Mouse (Mus musculus) heart, embryonic 15.5 days (tissue): Measurements from ENCODE around the gene Dnal4. TPM values are rescaled to one million over a fixed set of nuclear protein-coding genes. Genes with fewer than 3 reads are reported as not detected.

Source experiments
- ATAC-seq: fragments of 200-750 bp; cut with Nextera tagmentation; replicated peaks from 2 replicates; pipeline ENCODE4 v1.8.0; 2017; ENCODE audit warnings: low read depth, moderate TSS enrichment; ENCODE audit not compliant: insufficient number of reproducible peaks, insufficient read depth, low FRiP score
- H3K27ac ChIP-seq: fragments of 300-500 bp; sonication (generic); 2 replicates; pipeline ENCODE4 v1.5.1; 2015; ENCODE audit warnings: mild to moderate bottlenecking, inconsistent platforms
- H3K27me3 ChIP-seq: fragments of 300-500 bp; sonication (generic); 2 replicates; pipeline ENCODE4 v1.6.1; 2015; ENCODE audit warnings: inconsistent platforms
- H3K36me3 ChIP-seq: fragments of 300-500 bp; sonication (generic); 2 replicates; pipeline ENCODE4 v1.6.1; 2015; ENCODE audit warnings: mild to moderate bottlenecking, inconsistent platforms
- H3K4me1 ChIP-seq: fragments of 300-500 bp; sonication (generic); replicated peaks from 2 replicates; pipeline ENCODE4 v1.6.1; 2015; ENCODE audit warnings: inconsistent platforms
- H3K4me2 ChIP-seq: fragments of 300-500 bp; sonication (generic); 2 replicates; pipeline ENCODE4 v1.6.1; 2015; ENCODE audit warnings: inconsistent platforms, mild to moderate bottlenecking, moderate library complexity
- H3K4me3 ChIP-seq: fragments of 300-500 bp; sonication (generic); 2 replicates; pipeline ENCODE4 v1.5.1; 2015; ENCODE audit warnings: mild to moderate bottlenecking, inconsistent platforms
- H3K9ac ChIP-seq: fragments of 300-500 bp; sonication (generic); 2 replicates; pipeline ENCODE4 v1.6.1; 2015; ENCODE audit warnings: mild to moderate bottlenecking, inconsistent platforms
- H3K9me3 ChIP-seq: fragments of 300-500 bp; sonication (generic); replicated peaks from 2 replicates; pipeline ENCODE4 v1.6.1; 2016; ENCODE audit warnings: inconsistent platforms
- WGBS: fragments of 180-500 bp; shearing (Covaris S2); methylation state at CpG from one replicate; pipeline ENCODE4 v1.1.7; 2015; ENCODE audit warnings: mixed read lengths; 5-methylcytosine and 5-hydroxymethylcytosine counted together
- polyA plus RNA-seq: library from polyadenylated mRNA; unstranded; fragments of >200 nt; fragmentation: Nextera tagmentation; extraction: Ambion mirVana; gene quantifications from 2 replicates; pipeline ENCODE4 v1.2.1, GENCODE M21; 2015

Dnal4 gene
- polyA plus RNA-seq, 1 experiment from 2014 or later, result 37.2 TPM

- Histone ChIP-seq H3K36me3 (0 out of 2 replicates have a peak, but pooled peaks cover 4% of the 10 kb centered on the region), H3K4me2 (no peak overlapping the region), H3K27ac (no peak overlapping the region), H3K9me3 (no peaks in the 10 kb centered on the region), H3K4me3 (no peak overlapping the region), H3K4me1 (peaks cover 22% of the 10 kb centered on the region), H3K27me3 (no peaks in the 10 kb centered on the region), H3K9ac (no peak overlapping the region)
- 87% methylated on average over 6 of the region's 6 CpGs for WGBS
- ATAC-seq, result no peak
Measured at GRCm38 (mm10) chr15:79760956-79761355, 16.7 kb downstream of the Dnal4 start.

- H3K27ac ChIP-seq, result 0 out of 2 replicates have a peak overlapping the region, but pooled peaks have one; percentile 40
- H3K4me3 ChIP-seq, result no peak overlapping the region
- 83% methylated on average over 3 of the region's 3 CpGs for WGBS
- ATAC-seq, result no peak
- no peak overlapping the region for H3K4me2 ChIP-seq
- H3K36me3 ChIP-seq, result no peaks in the 10 kb centered on the region
- no peaks in the 10 kb centered on the region for H3K9me3 ChIP-seq
- peaks cover 10% of the 10 kb centered on the region for H3K4me1 ChIP-seq
- no peak overlapping the region for H3K9ac ChIP-seq
- no peaks in the 10 kb centered on the region for H3K27me3 ChIP-seq
Measured at GRCm38 (mm10) chr15:79757118-79757517, 20.5 kb downstream of the Dnal4 start.

- no peak overlapping the region for H3K4me3 ChIP-seq
- H3K9ac ChIP-seq, result no peak overlapping the region
- no peaks in the 10 kb centered on the region for H3K9me3 ChIP-seq
- H3K36me3 ChIP-seq, result no peaks in the 10 kb centered on the region
- H3K27me3 ChIP-seq, result no peaks in the 10 kb centered on the region
- no peak overlapping the region for H3K4me2 ChIP-seq
- 64% methylated on average over 8 of the region's 8 CpGs for WGBS
- peak; percentile 37; the same call in 1 of the 2 replicates for ATAC-seq
- H3K4me1 ChIP-seq, result peaks cover 10% of the 10 kb centered on the region
- 0 out of 2 replicates have a peak overlapping the region, but pooled peaks have one; percentile 40 for H3K27ac ChIP-seq
Measured at GRCm38 (mm10) chr15:79755977-79756625, 21.5 kb downstream of the Dnal4 start.

- H3K27me3 ChIP-seq, result no peaks in the 10 kb centered on the region
- ATAC-seq, result no peak
- no peak overlapping the region for H3K9ac ChIP-seq
Measured at GRCm38 (mm10) chr15:79755176-79755575, 22.5 kb downstream of the Dnal4 start.

GRCm38 (mm10) chr15:79753873-79754272, 23.8 kb downstream of the Dnal4 start:
- no peak for ATAC-seq
- H3K27me3 ChIP-seq, result no peaks in the 10 kb centered on the region
- H3K4me1 ChIP-seq, result peaks cover 10% of the 10 kb centered on the region
- 58% methylated on average over 4 of the region's 4 CpGs for WGBS
- no peaks in the 10 kb centered on the region for H3K36me3 ChIP-seq
- no peak overlapping the region for H3K27ac ChIP-seq
- H3K9ac ChIP-seq, result no peak overlapping the region
- no peak overlapping the region for H3K4me2 ChIP-seq
- H3K9me3 ChIP-seq, result no peaks in the 10 kb centered on the region
- no peak overlapping the region for H3K4me3 ChIP-seq

More at GRCm38 (mm10) chr15:79755176-79755575, 22.5 kb downstream of the Dnal4 start:
- no peak overlapping the region for H3K4me3 ChIP-seq
- no peaks in the 10 kb centered on the region for H3K9me3 ChIP-seq
- 85% methylated on average over 4 of the region's 4 CpGs for WGBS
- no peak overlapping the region for H3K27ac ChIP-seq
- H3K4me2 ChIP-seq, result no peak overlapping the region
- peaks cover 10% of the 10 kb centered on the region for H3K4me1 ChIP-seq
- no peaks in the 10 kb centered on the region for H3K36me3 ChIP-seq

- no peak overlapping the region for H3K9ac ChIP-seq
- H3K27me3 ChIP-seq, result no peaks in the 10 kb centered on the region
- no peaks in the 10 kb centered on the region for H3K36me3 ChIP-seq
- 91% methylated on average over 3 of the region's 3 CpGs for WGBS
- no peak overlapping the region for H3K4me3 ChIP-seq
- peaks cover 10% of the 10 kb centered on the region for H3K4me1 ChIP-seq
- H3K9me3 ChIP-seq, result no peaks in the 10 kb centered on the region
- H3K27ac ChIP-seq, result no peak overlapping the region
- ATAC-seq, result no peak
- H3K4me2 ChIP-seq, result no peak overlapping the region
Measured at GRCm38 (mm10) chr15:79753420-79753752, 24.3 kb downstream of the Dnal4 start.

GRCm38 (mm10) chr15:79752742-79753419, 24.8 kb downstream of the Dnal4 start:
- no peaks in the 10 kb centered on the region for H3K27me3 ChIP-seq
- no peak overlapping the region for H3K27ac ChIP-seq
- no peaks in the 10 kb centered on the region for H3K36me3 ChIP-seq
- no peaks in the 10 kb centered on the region for H3K9me3 ChIP-seq
- H3K4me2 ChIP-seq, result no peak overlapping the region
- peaks cover 10% of the 10 kb centered on the region for H3K4me1 ChIP-seq
- ATAC-seq, result no peak
- 17% methylated on average over 11 of the region's 11 CpGs for WGBS
- no peak overlapping the region for H3K9ac ChIP-seq
- no peak overlapping the region for H3K4me3 ChIP-seq

- Histone ChIP-seq H3K27me3 (no peaks in the 10 kb centered on the region), H3K36me3 (no peaks in the 10 kb centered on the region), H3K27ac (no peak overlapping the region), H3K4me3 (no peak overlapping the region), H3K9ac (no peak overlapping the region), H3K9me3 (no peaks in the 10 kb centered on the region), H3K4me1 (peaks cover 8% of the 10 kb centered on the region), H3K4me2 (no peak overlapping the region)
- 79% methylated on average over 17 of the region's 17 CpGs for WGBS
- no peak for ATAC-seq
Measured at GRCm38 (mm10) chr15:79751772-79752171, 25.9 kb downstream of the Dnal4 start.

- Histone ChIP-seq H3K4me2 (no peak overlapping the region), H3K36me3 (no peaks in the 10 kb centered on the region), H3K9ac (no peak overlapping the region), H3K4me3 (no peak overlapping the region), H3K9me3 (no peaks in the 10 kb centered on the region), H3K27ac (no peak overlapping the region), H3K4me1 (peaks cover 2% of the 10 kb centered on the region), H3K27me3 (no peaks in the 10 kb centered on the region)
- WGBS, result 84% methylated on average over 8 of the region's 8 CpGs
- no peak for ATAC-seq
Measured at GRCm38 (mm10) chr15:79750266-79750665, 27.4 kb downstream of the Dnal4 start.

- Histone ChIP-seq H3K9me3 (no peaks in the 10 kb centered on the region), H3K36me3 (no peaks in the 10 kb centered on the region), H3K27ac (no peak overlapping the region), H3K9ac (no peak overlapping the region), H3K4me3 (no peak overlapping the region), H3K27me3 (no peaks in the 10 kb centered on the region), H3K4me1 (peaks cover 6% of the 10 kb centered on the region), H3K4me2 (no peak overlapping the region)
- no peak for ATAC-seq
- 89% methylated on average over 7 of the region's 7 CpGs for whole genome bisulfite sequencing
Measured at GRCm38 (mm10) chr15:79749162-79749561, 28.5 kb downstream of the Dnal4 start.

- 58% methylated on average over 11 of the region's 11 CpGs for WGBS
- Histone ChIP-seq H3K27me3 (no peaks in the 10 kb centered on the region), H3K36me3 (no peaks in the 10 kb centered on the region), H3K4me3 (no peak overlapping the region), H3K9ac (no peak overlapping the region), H3K4me2 (no peak overlapping the region), H3K9me3 (no peaks in the 10 kb centered on the region), H3K27ac (no peak overlapping the region), H3K4me1 (peaks cover 5% of the 10 kb centered on the region)
- 0 out of 2 replicates have a peak, but pooled peaks have one; percentile 7 for ATAC-seq
Measured at GRCm38 (mm10) chr15:79747998-79748397, 29.7 kb downstream of the Dnal4 start.

GRCm38 (mm10) chr15:79745883-79746282, 31.8 kb downstream of the Dnal4 start:
- Histone ChIP-seq H3K36me3 (no peaks in the 10 kb centered on the region), H3K27me3 (no peaks in the 10 kb centered on the region), H3K4me1 (peaks cover 16% of the 10 kb centered on the region), H3K9ac (no peak overlapping the region), H3K27ac (no peak overlapping the region), H3K4me2 (no peak overlapping the region), H3K4me3 (no peak overlapping the region), H3K9me3 (no peaks in the 10 kb centered on the region)
- no peak for ATAC-seq
- WGBS, result 81% methylated on average over 5 of the region's 5 CpGs
